Comparison of ENCODE assay signal across 8 mouse cellular contexts in the genomic region with DNA sequence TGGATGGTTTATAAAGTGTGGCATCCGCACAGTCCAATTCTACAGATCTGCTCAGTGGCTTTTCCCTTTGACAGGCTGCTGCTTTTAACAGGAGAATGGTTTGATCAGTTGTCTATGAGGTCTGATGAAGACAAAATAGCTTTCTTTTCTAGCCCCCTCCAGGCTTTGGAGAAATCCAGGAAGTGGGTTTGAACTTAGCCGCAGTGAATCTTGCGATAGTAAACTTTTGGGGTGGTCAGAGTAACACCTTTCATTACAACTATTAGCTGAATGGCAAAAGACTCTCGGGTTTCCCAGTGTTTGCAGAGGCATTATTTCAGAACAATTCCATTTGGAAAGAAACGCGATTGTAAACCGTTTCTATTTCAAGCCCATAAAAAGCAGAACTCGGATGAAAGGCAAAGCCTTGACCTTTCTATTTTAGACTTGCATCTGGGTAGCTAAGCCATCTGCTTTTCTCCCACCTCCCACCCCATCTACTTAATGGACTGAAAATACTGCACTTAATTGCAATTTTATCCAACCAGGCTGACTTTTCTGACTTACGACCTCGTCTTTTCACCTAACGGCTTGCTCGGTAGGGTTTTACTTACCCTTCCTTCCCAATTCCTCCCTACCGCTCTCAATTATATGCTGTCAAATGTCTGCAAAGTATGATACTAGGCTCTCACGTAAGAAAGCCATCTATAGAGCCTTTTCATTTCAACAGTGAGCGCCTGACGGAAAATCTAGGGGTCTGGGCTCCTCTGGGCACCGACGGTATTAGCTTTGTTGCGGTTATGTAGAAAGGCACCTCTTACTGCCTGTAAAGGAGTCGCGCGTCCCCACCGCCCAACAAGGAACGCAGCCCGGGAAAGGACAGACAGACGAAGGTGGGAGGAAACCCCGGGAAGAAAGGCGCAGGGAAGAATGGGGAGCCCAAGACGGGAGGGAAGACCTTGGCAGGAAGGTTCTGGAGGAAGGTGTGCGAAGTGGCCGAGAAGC. TPM values are rescaled to one million over a fixed set of nuclear protein-coding genes. Genes with fewer than 3 reads are reported as not detected.
DNase-seq lines count a peak whose midpoint lies in the region; ATAC-seq and TF ChIP-seq lines count a peak whose summit lies in the region.

No protein-coding gene starts in this region.

- peaks cover 3% of the 10 kb centered on the region; the same call in 1 of the 2 replicates for H3K4me1 ChIP-seq in kidney, adult 2 months (ENCODE audit: control insufficient read depth, insufficient read depth, low read length)
- H3K4me1 ChIP-seq in ES-E14 (ENCODE audit: control insufficient read depth in 2 of 2, insufficient read depth in 2 of 2, low read length in 2 of 2, poor library complexity in 1 of 2) = no peaks in the 10 kb centered on the region
- H3K4me1 ChIP-seq in limb, embryonic 12.5 days (replicated peaks) = peaks cover 13% of the 10 kb centered on the region
- H3K4me1 ChIP-seq in neural tube, embryonic 11.5 days (ENCODE audit: control insufficient read depth, insufficient read depth, low read length) = peaks cover 4% of the 10 kb centered on the region; the same call in 1 of the 2 replicates

- TF ChIP-seq POLR2A in kidney, adult 2 months (IDR thresholded peaks at IDR 0.05; ENCODE audit: low read depth, low read length) = no peak

- no peaks in the 10 kb centered on the region for H3K36me3 ChIP-seq in kidney, adult 2 months (ENCODE audit: control insufficient read depth, insufficient read depth, low read length)
- no peaks in the 10 kb centered on the region for H3K36me3 ChIP-seq in ES-E14 (ENCODE audit: control insufficient read depth, insufficient read depth, low read length, poor library complexity, severe bottlenecking)
- H3K36me3 ChIP-seq in limb, embryonic 12.5 days = no peaks in the 10 kb centered on the region
- no peaks in the 10 kb centered on the region for H3K36me3 ChIP-seq in neural tube, embryonic 11.5 days (ENCODE audit: control insufficient read depth, insufficient read depth, low read length)

- H3K27ac ChIP-seq in kidney, adult 2 months (ENCODE audit: insufficient read depth, low read depth, low read length) = no peak overlapping the region
- no peak overlapping the region for H3K27ac ChIP-seq in ES-E14 (ENCODE audit: insufficient read depth, low read depth, low read length, poor library complexity, severe bottlenecking)
- H3K27ac ChIP-seq in limb, embryonic 12.5 days = no peak overlapping the region
- H3K27ac ChIP-seq in neural tube, embryonic 11.5 days (ENCODE audit: low read depth, low read length) = peak overlapping the region; percentile 77

- TF ChIP-seq CTCF in kidney, adult 2 months (conservative IDR thresholded peaks at IDR 0.05; ENCODE audit: insufficient read depth, insufficient read length, low read depth, low read length) = no peak

- WGBS in kidney, adult 2 months = 8% methylated on average over 31 of the region's 31 CpGs
- 5% methylated on average over 31 of the region's 31 CpGs for WGBS in limb, embryonic 12.5 days
- 5% methylated on average over 31 of the region's 31 CpGs for WGBS in neural tube, embryonic 11.5 days

- peak; percentile 8 for DNase-seq in kidney, adult 2 months
- DNase-seq in kidney, adult 9 months = no peak
- no peak for DNase-seq in ES-E14 (ENCODE audit: low read depth, low spot score)
- DNase-seq in embryo, embryonic 11 days = peak; percentile 45
- DNase-seq in heart, postnatal 4 days = peak; percentile 19
- peak; percentile 46 for DNase-seq in neural tube, embryonic 11.5 days (ENCODE audit: low spot score)
- no peak for DNase-seq in natural killer cell, adult 2 months (ENCODE audit: low spot score in 2 of 2)

- ATAC-seq in limb, embryonic 12.5 days (ENCODE audit: insufficient number of reproducible peaks, insufficient read depth, low FRiP score, low TSS enrichment, low read depth) = no peak
- peak; percentile 21; the same call in 1 of the 2 replicates for ATAC-seq in neural tube, embryonic 11.5 days (ENCODE audit: insufficient read depth, low FRiP score, low TSS enrichment)

- H3K9me3 ChIP-seq in ES-E14 (ENCODE audit: control insufficient read depth, insufficient read depth, low read depth, low read length) = no peaks in the 10 kb centered on the region
- H3K9me3 ChIP-seq in limb, embryonic 12.5 days = no peaks in the 10 kb centered on the region
- H3K9me3 ChIP-seq in neural tube, embryonic 11.5 days (ENCODE audit: control insufficient read depth, low read length) = no peaks in the 10 kb centered on the region

- in situ Hi-C loops in ES-E14 (cut with MboI; ENCODE audit: low sequenced_read_pairs in 2 of 2, unreplicated experiment in 2 of 2) = no loop called here

- peak overlapping the region; percentile 98 for H3K4me2 ChIP-seq in limb, embryonic 12.5 days
- peak overlapping the region; percentile 93 for H3K4me2 ChIP-seq in neural tube, embryonic 11.5 days (ENCODE audit: low read depth)

- peaks cover 5% of the 10 kb centered on the region for H3K27me3 ChIP-seq in kidney, adult 2 months (replicated peaks; ENCODE audit: control insufficient read depth, insufficient read depth, low read length)
- peaks cover 47% of the 10 kb centered on the region for H3K27me3 ChIP-seq in limb, embryonic 12.5 days
- peaks cover 5% of the 10 kb centered on the region; the same call in 1 of the 2 replicates for H3K27me3 ChIP-seq in neural tube, embryonic 11.5 days (ENCODE audit: control insufficient read depth, insufficient read depth, low read length)

- H3K9ac ChIP-seq in ES-E14 (ENCODE audit: insufficient read depth, low read depth, low read length, poor library complexity, severe bottlenecking) = peak overlapping the region; percentile 29
- H3K9ac ChIP-seq in limb, embryonic 12.5 days (replicated peaks) = peak overlapping the region; percentile 67
- H3K9ac ChIP-seq in neural tube, embryonic 11.5 days (ENCODE audit: low read length) = peak overlapping the region; percentile 65

- H3K4me3 ChIP-seq in kidney, adult 2 months (ENCODE audit: insufficient read depth, low read depth, low read length) = peak overlapping the region; percentile 92
- peak overlapping the region; percentile 69 to 73 for H3K4me3 ChIP-seq in ES-E14 (ENCODE audit: insufficient read depth in 1 of 2, low read depth in 1 of 2, low read length in 2 of 2, poor library complexity in 1 of 2, severe bottlenecking in 1 of 2)
- peak overlapping the region; percentile 65 for H3K4me3 ChIP-seq in limb, embryonic 12.5 days (replicated peaks)
- peak overlapping the region; percentile 84 for H3K4me3 ChIP-seq in neural tube, embryonic 11.5 days (ENCODE audit: low read depth, low read length)

TF ChIP-seq in ES-E14, 5 proteins besides CTCF, POLR2A, EP300 and RAD21:
- TF ChIP-seq ZNF384 (IDR thresholded peaks at IDR 0.05; ENCODE audit: low read depth, low read length) = no peak
- no peak for TF ChIP-seq CHD2 (IDR thresholded peaks at IDR 0.05; ENCODE audit: low read depth, low read length)
- no peak for TF ChIP-seq HCFC1 (IDR thresholded peaks at IDR 0.05; ENCODE audit: borderline replicate concordance, insufficient read depth, low read length)
- no peak for TF ChIP-seq MAFK (IDR thresholded peaks at IDR 0.05; ENCODE audit: insufficient read depth, low read depth, low read length)
- no peak for TF ChIP-seq ZC3H11A (IDR thresholded peaks at IDR 0.05; ENCODE audit: borderline replicate concordance, low read depth, low read length)

RNA-seq across cellular contexts. Expression of a gene that starts 1.2 kb away (rescaled TPM):
- 0.62 and 0.70 TPM in 2 replicates for polyA plus RNA-seq in kidney, adult 2 months (2012; rRNA removed)
- 0.54 and 0.63 TPM in 2 replicates for total RNA-seq in ES-E14 (2012; rRNA removed)
- 10 to 100 TPM; 18.1 to 18.7 TPM for total RNA-seq in heart, postnatal 4 days (2021)
- 2.1 and 3.0 TPM in 2 replicates for polyA plus RNA-seq in limb, embryonic 12.5 days (2016; fragmentation: Nextera tagmentation; extraction: Ambion mirVana)
- 13.3 and 15.5 TPM in 2 replicates for polyA plus RNA-seq in neural tube, embryonic 11.5 days (2014; fragmentation: Nextera tagmentation; extraction: Ambion mirVana)

RNA-seq across cellular contexts. Expression of a gene that starts 47.1 kb away (rescaled TPM):
- 0.46 and 0.77 TPM in 2 replicates for polyA plus RNA-seq in kidney, adult 2 months (2012; rRNA removed)
- total RNA-seq in ES-E14 (2012; rRNA removed) = 6.7 and 9.9 TPM in 2 replicates
- 10 to 100 TPM; 10.5 to 11.1 TPM for total RNA-seq in heart, postnatal 4 days (2021)
- polyA plus RNA-seq in limb, embryonic 12.5 days (2016; fragmentation: Nextera tagmentation; extraction: Ambion mirVana) = 11.8 and 12.3 TPM in 2 replicates
- polyA plus RNA-seq in neural tube, embryonic 11.5 days (2014; fragmentation: Nextera tagmentation; extraction: Ambion mirVana) = 13.0 and 13.4 TPM in 2 replicates

RNA-seq across cellular contexts. Expression of a gene that starts 47.3 kb away (rescaled TPM):
- 0.08 and 0.34 TPM in 2 replicates for polyA plus RNA-seq in kidney, adult 2 months (2012; rRNA removed)
- total RNA-seq in ES-E14 (2012; rRNA removed) = 10.4 and 11.4 TPM in 2 replicates
- total RNA-seq in heart, postnatal 4 days (2021) = not detected
- 0.47 and 0.81 TPM in 2 replicates for polyA plus RNA-seq in limb, embryonic 12.5 days (2016; fragmentation: Nextera tagmentation; extraction: Ambion mirVana)
- polyA plus RNA-seq in neural tube, embryonic 11.5 days (2014; fragmentation: Nextera tagmentation; extraction: Ambion mirVana) = 0.45 and 0.61 TPM in 2 replicates

Comparison
In these comparisons a context has a peak if more than half of its experiments do, and no peak if none do; other contexts are left out.
1. DNase-seq: peak in kidney, adult 2 months (single experiment), embryo, embryonic 11 days (single experiment), heart, postnatal 4 days (single experiment) and neural tube, embryonic 11.5 days (single experiment); none in kidney, adult 9 months (single experiment), ES-E14 (single experiment) and natural killer cell, adult 2 months (0 of 2).
2. Peak in every context shown above with its lines, with median percentiles within 50 percentile points of each other: H3K4me3 ChIP-seq and H3K9ac ChIP-seq.